Mouse (Mus musculus) stomach, embryonic 16.5 days (tissue): ENCODE data around the gene Dmwd. TPM values are rescaled to one million over a fixed set of nuclear protein-coding genes. Genes with fewer than 3 reads are reported as not detected.

Experiments used
- ATAC-seq: fragments of 200-750 bp; cut with Nextera tagmentation; 2 replicates; pipeline ENCODE4 v1.8.0; 2017; ENCODE audit warnings: moderate number of reproducible peaks, moderate TSS enrichment; ENCODE audit not compliant: insufficient read depth, low FRiP score
- H3K27ac ChIP-seq: fragments of 300-500 bp; sonication (generic); 2 replicates; pipeline ENCODE4 v1.5.1; 2014; ENCODE audit warnings: low read length
- H3K27me3 ChIP-seq: fragments of 300-500 bp; sonication (generic); 2 replicates; pipeline ENCODE4 v1.6.1; 2014; ENCODE audit warnings: low read length, control low read depth, mixed read lengths; ENCODE audit not compliant: control insufficient read depth, insufficient read depth
- H3K36me3 ChIP-seq: fragments of 300-500 bp; sonication (generic); 2 replicates; pipeline ENCODE4 v1.6.1; 2014; ENCODE audit warnings: low read length; ENCODE audit not compliant: control insufficient read depth, insufficient read depth
- H3K4me1 ChIP-seq: fragments of 300-500 bp; sonication (generic); 2 replicates; pipeline ENCODE4 v1.6.1; 2014; ENCODE audit warnings: low read length, control low read depth, mixed read lengths; ENCODE audit not compliant: control insufficient read depth, insufficient read depth
- H3K4me2 ChIP-seq: fragments of 300-500 bp; sonication (generic); 2 replicates; pipeline ENCODE4 v1.6.1; 2014; ENCODE audit warnings: low read depth, low read length, mixed read lengths
- H3K4me3 ChIP-seq: fragments of 300-500 bp; sonication (generic); replicated peaks from 2 replicates; pipeline ENCODE4 v1.5.1; 2014; ENCODE audit warnings: mild to moderate bottlenecking, low read length
- H3K9ac ChIP-seq: fragments of 300-500 bp; sonication (generic); 2 replicates; pipeline ENCODE4 v1.6.1; 2014; ENCODE audit warnings: low read length
- H3K9me3 ChIP-seq: fragments of 300-500 bp; sonication (generic); replicated peaks from 2 replicates; pipeline ENCODE4 v1.6.1; 2016; ENCODE audit warnings: low read length, control low read depth; ENCODE audit not compliant: control insufficient read depth
- WGBS: fragments of 180-500 bp; shearing (Covaris S2); extraction: QIAGEN DNeasy Blood & Tissue Kit; methylation state at CpG from one replicate; pipeline ENCODE4 v1.1.7; 2014; 5-methylcytosine and 5-hydroxymethylcytosine counted together
- polyA plus RNA-seq: library from polyadenylated mRNA; unstranded; fragments of >200 nt; fragmentation: Nextera tagmentation; extraction: Ambion mirVana; gene quantifications from 2 replicates; pipeline ENCODE4 v1.2.1, GENCODE M21; 2015

Gene Dmwd
- polyA plus RNA-seq, 1 experiment from 2014 or later, result 8.3 TPM

GRCm38 (mm10) chr7:19086042-19086441, 10.0 kb downstream of the Dmwd start:
- no peaks in the 10 kb centered on the region for H3K27me3 ChIP-seq
- H3K4me2 ChIP-seq, result peak overlapping the region; percentile 60
- ATAC-seq, result peak; percentile 42; the same call in 1 of the 2 replicates
- H3K4me3 ChIP-seq, result peak overlapping the region; percentile 52
- WGBS, result 7% methylated on average over 14 of the region's 14 CpGs
- peak overlapping the region; percentile 80 for H3K27ac ChIP-seq
- peaks cover 53% of the 10 kb centered on the region for H3K4me1 ChIP-seq
- H3K9me3 ChIP-seq, result no peaks in the 10 kb centered on the region
- H3K9ac ChIP-seq, result peak overlapping the region; percentile 74
- peaks cover 17% of the 10 kb centered on the region; the same call in 1 of the 2 replicates for H3K36me3 ChIP-seq

GRCm38 (mm10) chr7:19086760-19087159, 10.7 kb downstream of the Dmwd start:
- no peak overlapping the region; the same call in 1 of the 2 replicates for H3K9ac ChIP-seq
- no peaks in the 10 kb centered on the region for H3K9me3 ChIP-seq
- H3K27ac ChIP-seq, result no peak overlapping the region
- H3K4me2 ChIP-seq, result peak overlapping the region; percentile 60; the same call in 1 of the 2 replicates
- H3K4me1 ChIP-seq, result peaks cover 52% of the 10 kb centered on the region
- 65% methylated on average over 18 of the region's 18 CpGs for whole genome bisulfite sequencing
- H3K4me3 ChIP-seq, result no peak overlapping the region
- no peak for ATAC-seq
- H3K27me3 ChIP-seq, result no peaks in the 10 kb centered on the region
- peaks cover 17% of the 10 kb centered on the region; the same call in 1 of the 2 replicates for H3K36me3 ChIP-seq

DNA sequence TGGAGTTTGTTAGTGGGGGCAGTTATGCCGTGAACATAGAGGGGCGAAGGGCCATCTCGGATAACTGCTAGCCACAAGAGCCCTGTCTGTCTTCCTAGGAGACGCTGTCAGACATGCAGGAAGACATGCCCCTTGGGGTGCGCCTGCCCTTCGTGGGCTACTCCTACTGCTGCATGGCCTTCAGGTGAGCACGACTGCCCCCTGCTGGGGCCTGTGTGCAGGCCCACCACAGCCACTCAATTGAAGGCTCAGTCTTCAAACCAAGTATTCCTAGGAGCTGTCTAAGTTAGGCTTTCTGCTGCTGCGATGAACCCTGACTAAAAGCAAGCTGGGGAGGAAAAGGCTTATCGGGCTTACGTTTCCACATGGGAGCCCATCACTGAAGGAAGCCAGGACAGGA, 12.8 kb downstream of the Dmwd start:
- WGBS, result 43% methylated on average over 10 of the region's 10 CpGs
- Histone ChIP-seq H3K4me3 (no peak overlapping the region), H3K9ac (no peak overlapping the region), H3K27me3 (no peaks in the 10 kb centered on the region), H3K4me1 (peaks cover 47% of the 10 kb centered on the region), H3K9me3 (no peaks in the 10 kb centered on the region), H3K27ac (no peak overlapping the region), H3K4me2 (no peak overlapping the region), H3K36me3 (peaks cover 17% of the 10 kb centered on the region; the same call in 1 of the 2 replicates)
- no peak for ATAC-seq

- peak overlapping the region; percentile 70 for H3K9ac ChIP-seq
- H3K27me3 ChIP-seq, result no peaks in the 10 kb centered on the region
- ATAC-seq, result no peak
- no peak overlapping the region for H3K4me3 ChIP-seq
- no peak overlapping the region for H3K4me2 ChIP-seq
- peak overlapping the region; percentile 94; the same call in 1 of the 2 replicates for H3K27ac ChIP-seq
- H3K9me3 ChIP-seq, result no peaks in the 10 kb centered on the region
- peaks cover 15% of the 10 kb centered on the region; the same call in 1 of the 2 replicates for H3K36me3 ChIP-seq
- H3K4me1 ChIP-seq, result peaks cover 28% of the 10 kb centered on the region
- 52% methylated on average over 17 of the region's 17 CpGs for WGBS
Measured at GRCm38 (mm10) chr7:19091913-19092312, 15.9 kb downstream of the Dmwd start.

DNA sequence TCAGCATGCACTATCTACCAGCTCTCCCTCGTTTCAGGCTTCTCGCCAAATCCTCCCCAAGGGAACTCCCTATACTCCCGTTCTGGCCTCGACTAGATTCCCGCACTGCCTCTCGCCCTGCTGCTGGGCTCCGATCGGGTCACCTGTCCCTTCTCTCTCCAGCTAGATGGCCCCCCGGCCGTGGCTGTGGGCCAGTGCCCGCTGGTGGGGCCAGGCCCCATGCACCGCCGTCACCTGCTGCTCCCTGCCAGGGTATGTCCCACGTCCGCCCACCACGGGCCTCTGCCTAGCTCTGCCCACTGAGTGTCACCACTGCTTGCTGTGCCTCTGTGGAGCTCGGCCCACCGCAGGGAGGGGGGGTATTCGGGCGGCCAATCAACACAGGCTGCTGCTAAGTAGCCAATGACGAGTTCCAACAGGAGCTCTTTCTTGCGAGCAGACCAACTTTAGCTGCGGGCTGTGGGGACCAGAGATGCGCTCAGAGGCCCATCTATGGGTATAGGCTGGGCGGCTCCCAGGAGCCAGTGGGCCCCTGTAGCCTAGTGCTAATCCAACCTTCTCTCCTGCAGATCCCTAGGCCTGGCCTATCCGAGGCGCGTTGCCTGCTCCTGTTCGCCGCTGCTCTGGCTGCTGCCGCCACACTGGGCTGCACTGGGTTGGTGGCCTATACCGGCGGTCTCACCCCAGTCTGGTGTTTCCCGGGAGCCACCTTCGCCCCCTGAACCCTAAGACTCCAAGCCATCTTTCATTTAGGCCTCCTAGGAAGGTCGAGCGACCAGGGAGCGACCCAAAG, 16.6 kb downstream of the Dmwd start:
- peak; percentile 25 for ATAC-seq
- no peaks in the 10 kb centered on the region for H3K27me3 ChIP-seq
- peak overlapping the region; percentile 94 for H3K27ac ChIP-seq
- WGBS, result 8% methylated on average over 38 of the region's 38 CpGs
- H3K4me2 ChIP-seq, result peak overlapping the region; percentile 89
- peak overlapping the region; percentile 70 for H3K9ac ChIP-seq
- no peaks in the 10 kb centered on the region for H3K9me3 ChIP-seq
- peaks cover 12% of the 10 kb centered on the region; the same call in 1 of the 2 replicates for H3K36me3 ChIP-seq
- H3K4me1 ChIP-seq, result peaks cover 33% of the 10 kb centered on the region
- peak overlapping the region; percentile 76 for H3K4me3 ChIP-seq

DNA sequence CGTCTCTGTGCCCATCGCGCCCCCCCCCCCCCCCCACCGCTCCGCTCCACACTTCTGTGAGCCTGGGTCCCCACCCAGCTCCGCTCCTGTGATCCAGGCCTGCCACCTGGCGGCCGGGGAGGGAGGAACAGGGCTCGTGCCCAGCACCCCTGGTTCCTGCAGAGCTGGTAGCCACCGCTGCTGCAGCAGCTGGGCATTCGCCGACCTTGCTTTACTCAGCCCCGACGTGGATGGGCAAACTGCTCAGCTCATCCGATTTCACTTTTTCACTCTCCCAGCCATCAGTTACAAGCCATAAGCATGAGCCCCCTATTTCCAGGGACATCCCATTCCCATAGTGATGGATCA, 17.1 kb downstream of the Dmwd start:
- no peaks in the 10 kb centered on the region for H3K27me3 ChIP-seq
- ATAC-seq, result peak; percentile 48
- peak overlapping the region; percentile 76 for H3K4me3 ChIP-seq
- peaks cover 33% of the 10 kb centered on the region for H3K4me1 ChIP-seq
- 0% methylated on average over 15 of the region's 15 CpGs for WGBS
- peaks cover 11% of the 10 kb centered on the region; the same call in 1 of the 2 replicates for H3K36me3 ChIP-seq
- peak overlapping the region; percentile 70 for H3K9ac ChIP-seq
- H3K9me3 ChIP-seq, result no peaks in the 10 kb centered on the region
- H3K4me2 ChIP-seq, result peak overlapping the region; percentile 89
- H3K27ac ChIP-seq, result peak overlapping the region; percentile 94

- H3K9me3 ChIP-seq, result no peaks in the 10 kb centered on the region
- no peaks in the 10 kb centered on the region for H3K27me3 ChIP-seq
- H3K9ac ChIP-seq, result peak overlapping the region; percentile 90
- H3K4me2 ChIP-seq, result peak overlapping the region; percentile 89
- under 1% methylated on average over 45 of the region's 45 CpGs for WGBS
- H3K4me1 ChIP-seq, result peaks cover 34% of the 10 kb centered on the region
- peak; percentile 86 for ATAC-seq
- peak overlapping the region; percentile 76 for H3K4me3 ChIP-seq
- H3K27ac ChIP-seq, result peak overlapping the region; percentile 94
- 0 out of 2 replicates have a peak, but pooled peaks cover 5% of the 10 kb centered on the region for H3K36me3 ChIP-seq
Measured at GRCm38 (mm10) chr7:19093537-19094385, 17.7 kb downstream of the Dmwd start.

- Histone ChIP-seq H3K4me3 (peak within 1 kb of the TSS; percentile 76), H3K4me2 (peak within 1 kb of the TSS; percentile 89), H3K4me1 (peaks cover 35% of the 10 kb centered on the region), H3K36me3 (no peaks in the 10 kb centered on the region), H3K27ac (peak within 1 kb of the TSS; percentile 94), H3K9me3 (no peaks in the 10 kb centered on the region), H3K9ac (peak within 1 kb of the TSS; percentile 90), H3K27me3 (no peaks in the 10 kb centered on the region)
- peak; percentile 1; the same call in 1 of the 2 replicates for ATAC-seq
- 0% methylated on average over 16 of the region's 36 CpGs for WGBS
Measured at GRCm38 (mm10) chr7:19094471-19094825, 18.4 kb downstream of the Dmwd start, which contains the start of gene Six5. Gene Six5, plus strand, starts transcription at chr7:19094594.
